Mouse (Mus musculus) MEL (cell line): ENCODE measurements around the gene Grin3b. TPM values are rescaled to one million over a fixed set of nuclear protein-coding genes. Genes with fewer than 3 reads are reported as not detected.

ENCODE experiments used
- DNase-seq: peaks from one replicate; pipeline ENCODE4 v3.0.0; 2011; ENCODE audit warnings: low read depth, low spot score
- H3K27ac ChIP-seq: 2 replicates; pipeline ENCODE4 v1.5.1; 2012; ENCODE audit warnings: low read depth, mild to moderate bottlenecking, control low read depth, low read length, moderate library complexity; ENCODE audit not compliant: control insufficient read depth
- H3K27me3 ChIP-seq, 2 experiments: fragments of 150-350 bp in 1 of 2; sonication (generic) in 1 of 2; 2 replicates each; pipeline ENCODE4 v1.6.1; 2012; ENCODE audit warnings: low read length in 2 of 2, mild to moderate bottlenecking in 2 of 2, improper control_type of control experiment in 1 of 2, moderate library complexity in 1 of 2; ENCODE audit not compliant: insufficient read depth in 2 of 2, control insufficient read depth in 1 of 2
- H3K36me3 ChIP-seq, 2 experiments: 2 replicates each; pipeline ENCODE4 v1.6.1; 2012 to 2014; ENCODE audit warnings: low read length in 2 of 2, improper control_type of control experiment in 1 of 2, inconsistent platforms in 1 of 2, mild to moderate bottlenecking in 1 of 2; ENCODE audit not compliant: insufficient read depth in 2 of 2, control insufficient read depth in 1 of 2
- H3K4me1 ChIP-seq, 2 experiments: fragments of 150-350 bp in 1 of 2; sonication (generic) in 1 of 2; 2 replicates each; pipeline ENCODE4 v1.6.1; 2012; ENCODE audit warnings: low read length in 2 of 2, improper control_type of control experiment in 1 of 2, mild to moderate bottlenecking in 1 of 2; ENCODE audit not compliant: insufficient read depth in 2 of 2, control insufficient read depth in 1 of 2
- H3K4me3 ChIP-seq, 2 experiments: fragments of 150-350 bp in 1 of 2; sonication (generic) in 1 of 2; 2 replicates each; pipeline ENCODE4 v1.5.1; 2012; ENCODE audit warnings: low read depth in 2 of 2, low read length in 2 of 2, mild to moderate bottlenecking in 2 of 2, moderate library complexity in 2 of 2, control low read depth in 1 of 2, improper control_type of control experiment in 1 of 2; ENCODE audit not compliant: control insufficient read depth in 1 of 2, insufficient read depth in 1 of 2
- H3K79me2 ChIP-seq: 2 replicates; pipeline ENCODE4 v1.6.1; 2012; ENCODE audit warnings: mild to moderate bottlenecking, low read length, moderate library complexity; ENCODE audit not compliant: control insufficient read depth, poor library complexity, insufficient read depth
- H3K9ac ChIP-seq: 2 replicates; pipeline ENCODE4 v1.6.1; 2012; ENCODE audit warnings: low read depth, mild to moderate bottlenecking, control low read depth, low read length, moderate library complexity; ENCODE audit not compliant: control insufficient read depth, poor library complexity, severe bottlenecking
- H3K9me3 ChIP-seq: fragments of 150-350 bp; sonication (generic); replicated peaks from 2 replicates; pipeline ENCODE4 v1.6.1; 2012; ENCODE audit warnings: mild to moderate bottlenecking, low read length, improper control_type of control experiment, moderate library complexity; ENCODE audit not compliant: insufficient read depth
- BHLHE40 ChIP-seq: IDR thresholded peaks from 2 replicates; pipeline ENCODE4 v1.6.1; 2012; ENCODE audit warnings: low read depth, mild to moderate bottlenecking, inconsistent platforms, low read length, improper control_type of control experiment, borderline replicate concordance
- CHD1 ChIP-seq: IDR thresholded peaks from 2 replicates; pipeline ENCODE4 v1.6.1; 2012; ENCODE audit warnings: low read depth, mild to moderate bottlenecking, inconsistent platforms, low read length, improper control_type of control experiment
- CTCF ChIP-seq, 3 experiments: IDR thresholded peaks in 2 of 3; conservative IDR thresholded peaks in 1 of 3; 2 replicates each; pipeline ENCODE4 v1.5.1; 2011 to 2012; ENCODE audit warnings: low read length in 3 of 3, low read depth in 2 of 3, mild to moderate bottlenecking in 2 of 3, improper control_type of control experiment in 1 of 3, inconsistent platforms in 1 of 3, mixed read lengths in 1 of 3, moderate library complexity in 1 of 3; ENCODE audit not compliant: control insufficient read depth in 1 of 3, insufficient read depth in 1 of 3, poor library complexity in 1 of 3, severe bottlenecking in 1 of 3
- E2F4 ChIP-seq: IDR thresholded peaks from 2 replicates; pipeline ENCODE4 v1.6.1; 2011; ENCODE audit warnings: low read depth, low read length, improper control_type of control experiment, borderline replicate concordance
- ELF1 ChIP-seq: IDR thresholded peaks from 2 replicates; pipeline ENCODE4 v1.6.1; 2014; ENCODE audit warnings: low read depth, mild to moderate bottlenecking, inconsistent platforms, low read length, improper control_type of control experiment, moderate library complexity
- EP300 ChIP-seq, 2 experiments: IDR thresholded peaks; 2 replicates each; pipeline ENCODE4 v1.6.1; 2011; ENCODE audit warnings: improper control_type of control experiment in 2 of 2, low read length in 2 of 2, low read depth in 1 of 2, mild to moderate bottlenecking in 1 of 2
- ETS1 ChIP-seq: IDR thresholded peaks from 2 replicates; pipeline ENCODE4 v1.6.1; 2012; ENCODE audit warnings: low read depth, mild to moderate bottlenecking, inconsistent platforms, low read length, improper control_type of control experiment, moderate library complexity
- GABPA ChIP-seq: IDR thresholded peaks from 2 replicates; pipeline ENCODE4 v1.6.1; 2012; ENCODE audit warnings: low read depth, mild to moderate bottlenecking, inconsistent platforms, low read length, improper control_type of control experiment, moderate library complexity
- GATA1 ChIP-seq: IDR thresholded peaks from 2 replicates; pipeline ENCODE4 v1.6.1; 2011; ENCODE audit warnings: low read depth, low read length, improper control_type of control experiment
- HCFC1 ChIP-seq: IDR thresholded peaks from 2 replicates; pipeline ENCODE4 v1.6.1; 2012; ENCODE audit warnings: low read depth, mild to moderate bottlenecking, inconsistent platforms, low read length, improper control_type of control experiment, moderate library complexity
- JUND ChIP-seq: IDR thresholded peaks from 2 replicates; pipeline ENCODE4 v1.6.1; 2011; ENCODE audit warnings: low read depth, mild to moderate bottlenecking, improper control_type of control experiment, low read length
- MAFK ChIP-seq: IDR thresholded peaks from 2 replicates; pipeline ENCODE4 v1.6.1; 2011; ENCODE audit warnings: low read depth, mild to moderate bottlenecking, low read length, improper control_type of control experiment, borderline replicate concordance
- MAX ChIP-seq: IDR thresholded peaks from 2 replicates; pipeline ENCODE4 v1.6.1; 2011; ENCODE audit warnings: low read length, improper control_type of control experiment
- MAZ ChIP-seq: IDR thresholded peaks from 2 replicates; pipeline ENCODE4 v1.6.1; 2012; ENCODE audit warnings: low read depth, mild to moderate bottlenecking, inconsistent platforms, low read length, improper control_type of control experiment
- MEF2A ChIP-seq: IDR thresholded peaks from 2 replicates; pipeline ENCODE4 v1.6.1; 2014; ENCODE audit warnings: low read depth, mild to moderate bottlenecking, inconsistent platforms, low read length, improper control_type of control experiment; ENCODE audit not compliant: poor library complexity, insufficient replicate concordance, severe bottlenecking; ENCODE audit errors: extremely low read depth
- MYB ChIP-seq: IDR thresholded peaks from 2 replicates; pipeline ENCODE4 v1.6.1; 2011; ENCODE audit warnings: mild to moderate bottlenecking, low read depth, low read length, improper control_type of control experiment
- MYC ChIP-seq: IDR thresholded peaks from 2 replicates; pipeline ENCODE4 v1.6.1; 2011; ENCODE audit warnings: low read depth, mild to moderate bottlenecking, low read length, improper control_type of control experiment, moderate library complexity
- NELFE ChIP-seq: IDR thresholded peaks from 2 replicates; pipeline ENCODE4 v1.6.1; 2011; ENCODE audit warnings: low read depth, low read length, improper control_type of control experiment
- NRF1 ChIP-seq: IDR thresholded peaks from 2 replicates; pipeline ENCODE4 v1.6.1; 2014; ENCODE audit warnings: low read depth, mild to moderate bottlenecking, inconsistent platforms, low read length, improper control_type of control experiment, moderate library complexity; ENCODE audit not compliant: poor library complexity, insufficient read depth, severe bottlenecking
- POLR2A ChIP-seq, 2 experiments: IDR thresholded peaks; 2 replicates each; pipeline ENCODE4 v1.6.1; 2011 to 2012; ENCODE audit warnings: low read length in 2 of 2, mild to moderate bottlenecking in 2 of 2, control low read depth in 1 of 2, improper control_type of control experiment in 1 of 2, low read depth in 1 of 2, moderate library complexity in 1 of 2; ENCODE audit not compliant: control insufficient read depth in 1 of 2, insufficient read depth in 1 of 2, poor library complexity in 1 of 2
- POLR2AphosphoS2 ChIP-seq: IDR thresholded peaks from 2 replicates; pipeline ENCODE4 v1.6.1; 2011; ENCODE audit warnings: low read length, improper control_type of control experiment
- POLR2AphosphoS5 ChIP-seq: IDR thresholded peaks from 2 replicates; pipeline ENCODE4 v1.6.1; 2012; ENCODE audit warnings: low read depth, borderline replicate concordance, mild to moderate bottlenecking, inconsistent platforms, low read length, moderate library complexity, mixed read lengths
- RCOR1 ChIP-seq: IDR thresholded peaks from 2 replicates; pipeline ENCODE4 v1.6.1; 2012; ENCODE audit warnings: low read depth, mild to moderate bottlenecking, inconsistent platforms, low read length, improper control_type of control experiment
- SIN3A ChIP-seq: IDR thresholded peaks from 2 replicates; pipeline ENCODE4 v1.6.1; 2012; ENCODE audit warnings: low read length, improper control_type of control experiment, inconsistent platforms
- SMC3 ChIP-seq: IDR thresholded peaks from 2 replicates; pipeline ENCODE4 v1.6.1; 2011; ENCODE audit warnings: low read depth, low read length, improper control_type of control experiment
- TBP ChIP-seq: IDR thresholded peaks from 2 replicates; pipeline ENCODE4 v1.8.0; 2011; ENCODE audit warnings: low read depth, low read length, improper control_type of control experiment
- TCF12 ChIP-seq: IDR thresholded peaks from 2 replicates; pipeline ENCODE4 v1.6.1; 2014; ENCODE audit warnings: low read depth, mild to moderate bottlenecking, inconsistent platforms, low read length, improper control_type of control experiment, moderate library complexity
- UBTF ChIP-seq: IDR thresholded peaks from 2 replicates; pipeline ENCODE4 v1.6.1; 2012; ENCODE audit warnings: low read depth, mild to moderate bottlenecking, inconsistent platforms, low read length, improper control_type of control experiment, moderate library complexity, borderline replicate concordance; ENCODE audit not compliant: insufficient read depth
- USF1 ChIP-seq: IDR thresholded peaks from 2 replicates; pipeline ENCODE4 v1.6.1; 2014; ENCODE audit warnings: low read depth, mild to moderate bottlenecking, inconsistent platforms, low read length, improper control_type of control experiment, moderate library complexity
- USF2 ChIP-seq, 2 experiments: IDR thresholded peaks; 2 replicates each; pipeline ENCODE4 v1.6.1; 2011 to 2012; ENCODE audit warnings: improper control_type of control experiment in 2 of 2, low read length in 2 of 2, borderline replicate concordance in 1 of 2, inconsistent platforms in 1 of 2, low read depth in 1 of 2, mild to moderate bottlenecking in 1 of 2; ENCODE audit not compliant: insufficient read depth in 1 of 2
- ZKSCAN1 ChIP-seq: IDR thresholded peaks from 2 replicates; pipeline ENCODE4 v1.6.1; 2012; ENCODE audit warnings: low read depth, mild to moderate bottlenecking, inconsistent platforms, low read length, improper control_type of control experiment, moderate library complexity
- polyA plus RNA-seq, 2 experiments: library from polyadenylated mRNA; stranded (reverse) in 1 of 2; unstranded in 1 of 2; fragments of >175 nt in 1 of 2; fragments of >200 nt in 1 of 2; gene quantifications; 2 replicates each; pipeline versions ENCODE4 v1.2.1 to v1.2.4; 2012; ENCODE audit warnings: low replicate concordance in 2 of 2, low read depth in 1 of 2; ENCODE audit not compliant: insufficient read length in 2 of 2, insufficient read depth in 1 of 2, missing spikeins in 1 of 2
- total RNA-seq: library from RNA; depleted of rRNA; stranded (reverse); fragments of 300-350 nt; gene quantifications from 2 replicates; pipeline ENCODE4 v1.2.3, GENCODE M21; 2012

Grin3b gene
- total and polyA plus RNA-seq, 3 experiments: 0.42 to 1.1 TPM; not detected in 1

- TF ChIP-seq BHLHE40 (no peak), TBP (no peak), MYB (no peak), EP300 (IDR thresholded peaks at IDR 0.05; ENCODE audit: low read depth in 1 of 2, low read length in 2 of 2) (peak in 1 of 2 experiments; percentile 57; a peak in 3 of 4 replicates), MAFK (no peak), ETS1 (0 out of 2 replicates have a peak, but pooled peaks have one; percentile 37), USF1 (no peak), SMC3 (no peak), ZKSCAN1 (no peak), HCFC1 (peak; percentile 75), POLR2A (IDR thresholded peaks at IDR 0.05; ENCODE audit: control insufficient read depth in 1 of 2, insufficient read depth in 1 of 2, low read depth in 1 of 2, low read length in 2 of 2, poor library complexity in 1 of 2) (peak in 1 of 2 experiments; percentile 40; a peak in 1 of 4 replicates)
These were observed 13.2 kb downstream of the Grin3b start (continued) for GRCm38 (mm10) chr10:79983670-79984069.

DNA sequence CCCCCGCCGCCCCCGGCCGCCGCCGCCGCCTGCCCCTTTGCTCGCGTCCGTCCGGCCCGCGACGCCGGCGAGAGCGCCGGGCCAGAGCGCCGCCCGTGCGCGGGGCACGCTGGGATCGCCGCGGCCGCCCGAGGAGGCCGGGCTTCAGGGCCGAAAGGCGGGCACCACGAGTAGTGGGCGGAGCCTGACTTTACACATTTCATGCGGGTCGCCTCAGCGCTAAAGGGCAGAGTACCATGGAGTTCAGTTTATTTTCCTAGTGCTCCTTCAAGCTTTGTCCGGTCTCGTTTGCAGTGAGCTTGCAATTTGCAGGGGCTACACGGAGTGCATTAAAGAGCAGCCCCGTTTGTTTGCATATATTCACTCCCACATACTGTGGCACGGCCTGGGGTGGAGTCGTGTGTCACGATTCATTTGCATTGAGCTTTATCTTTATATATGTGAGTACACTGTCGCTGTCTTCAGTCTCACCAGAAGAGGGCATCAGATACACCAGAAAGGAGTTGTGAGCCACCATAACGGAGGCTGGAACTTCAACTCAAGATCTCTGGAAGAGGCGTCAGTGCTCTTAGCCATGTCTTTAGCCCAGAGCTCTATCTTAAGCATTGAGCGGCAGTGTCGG is 13.8 kb downstream of the Grin3b start, which contains the start of gene Tmem259:
Gene Tmem259, minus strand, starts transcription at position 136 of the 622 bp plus-strand sequence.
- peaks cover 0 to 14% of the 10 kb centered on the region in 2 experiments; a peak in 2 of 4 replicates for H3K4me1 ChIP-seq
- peak within 1 kb of the TSS; percentile 88 for H3K27ac ChIP-seq
- DNase-seq: peak; percentile 96
- H3K4me3 ChIP-seq: peak within 1 kb of the TSS; percentile 78 to 85
- peaks cover 30% of the 10 kb centered on the region for H3K79me2 ChIP-seq
- peaks cover 0 to 5% of the 10 kb centered on the region in 2 experiments; a peak in 2 of 4 replicates for H3K36me3 ChIP-seq
- H3K9ac ChIP-seq: peak within 1 kb of the TSS; percentile 85
- H3K27me3 ChIP-seq: no peaks in the 10 kb centered on the region
- no peaks in the 10 kb centered on the region for H3K9me3 ChIP-seq
- TF ChIP-seq MAX (peak; percentile 50; the same call in 1 of the 2 replicates), POLR2AphosphoS2 (no peak), RCOR1 (no peak), EP300 (IDR thresholded peaks at IDR 0.05; ENCODE audit: low read depth in 1 of 2, low read length in 2 of 2) (no peak), MYC (peak; percentile 46; the same call in 1 of the 2 replicates), TCF12 (peak; percentile 4; the same call in 1 of the 2 replicates), CHD1 (no peak), POLR2AphosphoS5 (0 out of 2 replicates have a peak, but pooled peaks have one; percentile 25), HCFC1 (peak; percentile 53; the same call in 1 of the 2 replicates), ETS1 (peak; percentile 36; the same call in 1 of the 2 replicates), E2F4 (no peak), JUND (no peak), SMC3 (peak; percentile 83), GATA1 (peak; percentile 56), POLR2A (IDR thresholded peaks at IDR 0.05; ENCODE audit: control insufficient read depth in 1 of 2, insufficient read depth in 1 of 2, low read depth in 1 of 2, low read length in 2 of 2, poor library complexity in 1 of 2) (no peak; a peak in 1 of 4 replicates), MAFK (no peak), MAZ (no peak), NELFE (peak; percentile 17), UBTF (no peak), USF1 (no peak), CTCF (IDR thresholded peaks at IDR 0.05 in 2 of 3, conservative IDR thresholded peaks at IDR 0.05 in 1 of 3; ENCODE audit: control insufficient read depth in 1 of 3, insufficient read depth in 1 of 3, low read depth in 2 of 3, low read length in 3 of 3, poor library complexity in 1 of 3, severe bottlenecking in 1 of 3) (peak; percentile 41 to 80 (median 70)), USF2 (IDR thresholded peaks at IDR 0.05; ENCODE audit: borderline replicate concordance in 1 of 2, insufficient read depth in 1 of 2, low read depth in 1 of 2, low read length in 2 of 2) (no peak), NRF1 (peak; percentile 25; the same call in 1 of the 2 replicates), ELF1 (0 out of 2 replicates have a peak, but pooled peaks have one; percentile 13), GABPA (no peak), MEF2A (no peak), MYB (no peak), SIN3A (peak; percentile 74)
